Mouse (Mus musculus) embryonic facial prominence, embryonic 15.5 days (tissue): ENCODE measurements around the gene Trpc3. TPM values are rescaled to one million over a fixed set of nuclear protein-coding genes. Genes with fewer than 3 reads are reported as not detected.
A peak's percentile ranks its signal among the peaks of the same experiment; 100 is the strongest.
"Not testable (repeated sequence)": the region's sequence is repeated elsewhere in the genome, so short reads cannot be mapped to it uniquely, and the experiment has no call there.

Experiments
- ATAC-seq: fragments of 200-750 bp; cut with Nextera tagmentation; 2 replicates; pipeline ENCODE4 v1.8.0; 2017; ENCODE audit warnings: low read depth, moderate TSS enrichment; ENCODE audit not compliant: insufficient number of reproducible peaks, low FRiP score, low TSS enrichment
- H3K27ac ChIP-seq: fragments of 300-500 bp; sonication (generic); replicated peaks from 2 replicates; pipeline ENCODE4 v1.5.1; 2015; ENCODE audit warnings: mild to moderate bottlenecking, inconsistent platforms
- H3K27me3 ChIP-seq: fragments of 300-500 bp; sonication (generic); 2 replicates; pipeline ENCODE4 v1.6.1; 2015; ENCODE audit warnings: inconsistent platforms
- H3K36me3 ChIP-seq: fragments of 300-500 bp; sonication (generic); 2 replicates; pipeline ENCODE4 v1.6.1; 2015; ENCODE audit warnings: mild to moderate bottlenecking, inconsistent platforms
- H3K4me1 ChIP-seq: fragments of 300-500 bp; sonication (generic); 2 replicates; pipeline ENCODE4 v1.6.1; 2015; ENCODE audit warnings: inconsistent platforms
- H3K4me2 ChIP-seq: fragments of 300-500 bp; sonication (generic); replicated peaks from 2 replicates; pipeline ENCODE4 v1.6.1; 2015; ENCODE audit warnings: mild to moderate bottlenecking, inconsistent platforms
- H3K4me3 ChIP-seq: fragments of 300-500 bp; sonication (generic); replicated peaks from 2 replicates; pipeline ENCODE4 v1.5.1; 2015; ENCODE audit warnings: mild to moderate bottlenecking, inconsistent platforms
- H3K9ac ChIP-seq: fragments of 300-500 bp; sonication (generic); 2 replicates; pipeline ENCODE4 v1.6.1; 2015; ENCODE audit warnings: inconsistent platforms
- H3K9me3 ChIP-seq: fragments of 300-500 bp; sonication (generic); replicated peaks from 2 replicates; pipeline ENCODE4 v1.6.1; 2016; ENCODE audit warnings: inconsistent platforms
- WGBS: fragments of 180-500 bp; shearing (Covaris S2); methylation state at CpG from one replicate; pipeline ENCODE4 v1.1.7; 2015; 5-methylcytosine and 5-hydroxymethylcytosine counted together
- polyA plus RNA-seq: library from polyadenylated mRNA; unstranded; fragments of >200 nt; fragmentation: Nextera tagmentation; extraction: Ambion mirVana; gene quantifications from 2 replicates; pipeline ENCODE4 v1.2.1, GENCODE M21; 2015

Gene Trpc3
- polyA plus RNA-seq, 1 experiment from 2014 or later, result 3.7 TPM

- WGBS, result 90% methylated on average over 8 of the region's 9 CpGs
- ATAC-seq, H3K4me3 ChIP-seq, H3K4me2 ChIP-seq, H3K4me1 ChIP-seq, H3K27ac ChIP-seq, H3K36me3 ChIP-seq, H3K9me3 ChIP-seq, H3K9ac ChIP-seq, H3K27me3 ChIP-seq: not testable (repeated sequence)
Measured at GRCm38 (mm10) chr3:36599773-36600172, 90.2 kb downstream of the Trpc3 start.

- H3K9me3 ChIP-seq, result no peaks in the 10 kb centered on the region
- 0 out of 2 replicates have a peak, but pooled peaks cover 9% of the 10 kb centered on the region for H3K36me3 ChIP-seq
- no peak overlapping the region for H3K9ac ChIP-seq
- no peak overlapping the region for H3K27ac ChIP-seq
- 71% methylated on average over 3 of the region's 3 CpGs for WGBS
- no peak overlapping the region for H3K4me2 ChIP-seq
- ATAC-seq, result no peak
- H3K4me3 ChIP-seq, result no peak overlapping the region
- no peaks in the 10 kb centered on the region for H3K4me1 ChIP-seq
- no peaks in the 10 kb centered on the region for H3K27me3 ChIP-seq
Measured at GRCm38 (mm10) chr3:36598811-36599210, 91.2 kb downstream of the Trpc3 start.

DNA sequence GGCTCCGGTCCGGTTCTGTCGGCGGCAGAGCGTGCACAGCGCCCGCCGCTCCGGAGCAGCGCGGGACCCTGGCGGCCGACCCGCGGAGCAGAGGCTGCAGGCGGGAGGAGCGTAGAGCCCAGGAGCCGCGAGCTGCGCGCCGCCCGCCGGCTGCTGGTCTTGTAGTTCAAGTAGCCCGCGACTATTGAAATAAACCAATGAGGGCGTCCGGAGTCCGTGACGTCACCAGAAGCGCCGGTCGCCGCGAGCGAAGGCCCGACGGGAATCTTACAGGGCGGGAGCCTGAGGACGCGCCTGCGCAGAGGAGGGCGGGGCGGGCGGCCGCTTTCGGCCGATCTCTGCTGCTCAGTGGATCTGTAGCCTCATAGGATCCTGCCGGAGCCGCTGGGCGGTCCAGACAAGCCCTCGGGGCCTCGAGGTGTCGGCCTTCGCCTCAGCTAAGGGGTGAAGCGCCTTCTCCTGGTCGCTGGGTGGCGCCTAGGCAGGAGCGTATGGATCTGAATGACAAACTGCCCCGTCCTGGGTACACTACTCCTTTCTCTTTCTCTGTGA lies 118.1 kb downstream of the Trpc3 start, which contains the start of gene Ccna2:
Gene Ccna2 (minus strand): TSS at position 324 of the 552 bp plus-strand sequence.
- Histone ChIP-seq H3K36me3 (peaks cover 25% of the 10 kb centered on the region), H3K9ac (peak within 1 kb of the TSS; percentile 44), H3K9me3 (no peaks in the 10 kb centered on the region), H3K27ac (peak within 1 kb of the TSS; percentile 77), H3K4me2 (peak within 1 kb of the TSS; percentile 86), H3K4me3 (peak within 1 kb of the TSS; percentile 83), H3K4me1 (peaks cover 24% of the 10 kb centered on the region), H3K27me3 (no peaks in the 10 kb centered on the region)
- peak; percentile 100 for ATAC-seq
- under 1% methylated on average over 59 of the region's 60 CpGs for WGBS

DNA sequence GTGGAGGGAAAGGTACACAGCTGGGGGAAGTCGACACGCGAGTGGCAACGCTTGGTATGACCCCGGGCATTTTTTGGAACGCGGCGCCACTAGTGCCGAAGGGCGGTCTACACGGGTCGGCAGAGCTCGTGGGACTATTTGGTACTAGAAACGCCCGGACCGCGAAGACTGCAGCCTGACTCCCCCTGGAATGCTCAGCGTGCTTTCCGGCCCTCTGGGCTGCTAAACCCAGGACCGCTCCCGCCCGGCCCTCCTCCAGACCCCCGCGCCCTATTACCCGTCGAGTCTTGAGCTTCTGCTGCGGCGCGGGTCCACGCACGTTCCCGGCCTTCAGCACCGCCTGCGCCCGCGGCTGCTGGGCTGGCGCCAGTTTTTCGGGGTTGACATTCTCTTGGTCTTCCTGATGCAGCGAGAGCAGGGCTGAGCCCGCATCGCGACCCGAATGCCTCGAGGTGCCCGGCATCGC lies 118.6 kb downstream of the Trpc3 start:
- no peaks in the 10 kb centered on the region for H3K27me3 ChIP-seq
- H3K4me3 ChIP-seq, result peak overlapping the region; percentile 83
- ATAC-seq, result peak; percentile 0; the same call in 1 of the 2 replicates
- no peaks in the 10 kb centered on the region for H3K9me3 ChIP-seq
- H3K4me1 ChIP-seq, result peaks cover 24% of the 10 kb centered on the region
- peaks cover 30% of the 10 kb centered on the region for H3K36me3 ChIP-seq
- WGBS, result under 1% methylated on average over 46 of the region's 46 CpGs
- peak overlapping the region; percentile 77 for H3K27ac ChIP-seq
- peak overlapping the region; percentile 86 for H3K4me2 ChIP-seq
- peak overlapping the region; percentile 44 for H3K9ac ChIP-seq

Other genes starting within 250 kb of the Trpc3 start
- gene Anxa5, start 214.3 kb downstream of the Trpc3 start, polyA plus RNA-seq, result 530 and 536 TPM in 2 replicates
- 2.7 and 3.0 TPM in 2 replicates for gene 1810062G17Rik, start 214.2 kb downstream of the Trpc3 start, polyA plus RNA-seq
- 0.05 TPM in 1 of 2 replicates, not detected in the other for gene Gm11549, start 168.4 kb downstream of the Trpc3 start, polyA plus RNA-seq
- gene Exosc9, start 137.6 kb downstream of the Trpc3 start, polyA plus RNA-seq, result 50.1 and 56.1 TPM in 2 replicates
- gene Ccna2, start 118.0 kb downstream of the Trpc3 start, polyA plus RNA-seq, result 133 and 135 TPM in 2 replicates
- gene Bbs7, start 76.7 kb downstream of the Trpc3 start, polyA plus RNA-seq, result 17.5 and 17.9 TPM in 2 replicates
- 51.2 and 51.3 TPM in 2 replicates for gene 4932438A13Rik, start 172.9 kb upstream of the Trpc3 start, polyA plus RNA-seq